Mouse (Mus musculus) lung, postnatal 25 days (tissue): ENCODE results near the gene Tmem252.
"Not testable (repeated sequence)": the region's sequence is repeated elsewhere in the genome, so short reads cannot be mapped to it uniquely, and the experiment has no call there.

Experiments used
- DNase-seq: peaks from one replicate; pipeline ENCODE4 v3.0.0; 2022; ENCODE audit warnings: low spot score

Gene Tmem252

DNA sequence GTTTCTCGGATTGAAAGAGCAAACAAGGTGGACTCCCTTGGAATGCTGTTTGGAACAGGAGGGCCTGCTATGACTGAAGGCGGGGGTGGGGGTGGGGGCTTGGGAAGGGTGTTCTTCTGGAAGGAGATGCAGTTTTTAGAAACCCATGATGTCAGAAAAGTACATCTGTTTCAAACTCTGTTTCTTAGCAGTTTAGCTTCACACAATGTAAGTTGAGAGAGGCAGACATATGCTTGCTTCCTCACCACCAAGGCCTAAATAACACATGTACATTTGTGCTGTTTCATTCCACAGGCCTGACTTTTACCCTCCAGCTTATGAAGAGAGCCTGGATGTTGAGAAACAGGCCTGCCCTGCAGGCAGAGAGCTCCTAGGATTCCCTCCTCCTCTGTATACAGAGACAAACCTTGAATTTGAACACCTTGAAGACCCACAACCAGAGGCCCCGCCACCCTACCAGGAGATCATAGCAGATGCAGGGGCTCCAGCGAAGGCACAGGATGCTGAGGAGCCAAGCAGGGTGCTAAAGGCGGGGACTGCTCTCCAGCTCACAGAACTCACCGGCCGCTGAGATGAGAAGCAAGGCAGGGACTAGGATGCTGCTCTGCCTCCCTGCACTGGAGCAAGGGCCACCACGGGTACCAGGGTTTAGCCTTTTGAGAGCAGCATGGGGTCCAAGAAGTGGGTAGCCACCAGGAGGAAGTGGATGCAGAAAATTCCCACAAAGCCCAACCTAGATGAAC lies 3.6 kb downstream of the Tmem252 start:
- DNase-seq, result no peak

DNA sequence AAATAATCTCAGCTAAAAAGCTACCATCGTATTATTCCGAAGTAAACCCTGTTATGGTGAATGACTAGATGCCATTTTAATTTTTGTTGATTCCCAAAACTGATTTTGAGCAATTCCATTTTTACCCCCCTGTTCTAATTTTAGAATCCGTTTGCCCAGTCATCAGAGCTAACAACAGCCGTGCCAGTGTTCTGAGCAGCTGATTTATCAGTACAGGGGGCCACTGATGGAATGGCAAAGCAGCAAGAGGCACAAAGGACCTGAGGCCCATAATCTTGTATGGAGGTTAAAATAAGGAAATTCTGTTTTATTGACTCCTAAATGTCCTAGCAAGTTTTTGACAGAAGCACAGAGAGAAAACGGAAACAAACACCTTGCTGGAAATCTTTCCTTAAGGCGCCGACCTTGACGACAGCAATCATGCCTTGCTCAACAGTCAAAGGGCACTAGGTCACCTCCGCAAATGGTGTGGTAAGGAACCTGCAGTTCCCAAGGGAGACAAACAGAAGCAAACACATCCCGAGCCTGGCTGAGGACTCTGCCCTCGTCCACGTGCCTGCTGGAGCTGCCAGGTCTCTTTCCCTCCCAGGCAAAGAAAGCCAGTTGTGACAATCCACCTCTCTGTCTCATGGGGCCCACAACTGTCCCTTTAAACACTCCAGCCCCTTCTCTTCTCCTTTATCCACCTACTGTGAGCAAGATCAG lies 9.4 kb downstream of the Tmem252 start:
- no peak for DNase-seq

DNA sequence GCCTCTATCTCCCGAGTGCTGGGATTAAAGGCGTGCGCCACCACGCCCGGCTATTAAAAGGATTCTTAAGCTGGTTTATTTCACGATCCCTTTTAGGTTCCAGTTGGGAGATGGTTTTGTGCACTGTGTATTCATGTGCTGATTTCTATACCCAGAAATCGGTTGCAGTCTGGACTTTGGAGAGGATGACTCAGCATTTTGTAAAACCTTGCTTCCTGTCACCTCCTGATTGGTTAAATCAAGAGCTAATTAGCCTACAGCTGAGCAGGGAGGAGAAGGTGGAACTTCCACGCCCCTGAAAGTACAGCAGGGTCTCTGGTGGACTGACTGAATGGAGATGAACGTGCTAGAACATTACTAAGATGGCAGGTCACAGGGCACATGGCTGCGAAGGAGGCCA lies 12.6 kb downstream of the Tmem252 start:
- DNase-seq, result no peak

DNA sequence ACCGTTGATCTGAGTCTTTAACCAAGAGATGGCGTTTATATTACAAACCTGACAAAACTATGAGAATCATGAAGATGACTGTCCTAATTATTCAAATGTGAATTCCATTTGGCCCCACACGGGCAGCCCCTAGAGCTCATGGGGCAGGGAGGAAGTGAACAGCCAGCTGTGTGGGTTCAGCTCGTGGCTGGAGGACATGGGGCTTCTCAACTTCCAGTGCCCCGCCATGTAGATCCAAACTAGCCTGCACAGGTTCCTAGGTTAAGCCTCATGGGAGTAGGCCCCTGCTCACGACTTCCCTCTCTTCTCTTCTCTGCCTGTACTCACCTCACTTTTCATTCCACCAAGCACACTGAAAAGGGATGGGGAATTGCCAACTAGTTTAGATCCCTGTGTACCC lies 14.5 kb downstream of the Tmem252 start:
- no peak for DNase-seq

DNA sequence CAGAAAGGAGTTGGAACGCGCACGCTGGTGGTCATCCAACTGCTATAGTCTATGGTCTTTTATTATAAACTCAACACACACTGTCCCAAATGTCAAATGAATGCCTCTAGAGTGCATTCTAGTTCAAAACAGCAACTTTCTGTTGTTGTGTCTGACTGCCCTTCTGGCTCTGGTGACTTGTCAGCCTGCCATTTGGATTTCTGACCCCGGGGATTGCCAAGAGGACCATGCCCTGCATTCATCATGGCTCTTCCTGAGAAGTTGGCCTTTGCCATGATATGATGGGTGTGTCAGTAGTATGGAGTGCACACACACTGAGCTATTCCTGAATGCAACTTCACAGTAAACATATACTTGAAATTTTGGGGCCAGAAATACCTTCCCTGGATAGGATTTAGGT lies 15.7 kb downstream of the Tmem252 start:
- DNase-seq, result no peak

DNA sequence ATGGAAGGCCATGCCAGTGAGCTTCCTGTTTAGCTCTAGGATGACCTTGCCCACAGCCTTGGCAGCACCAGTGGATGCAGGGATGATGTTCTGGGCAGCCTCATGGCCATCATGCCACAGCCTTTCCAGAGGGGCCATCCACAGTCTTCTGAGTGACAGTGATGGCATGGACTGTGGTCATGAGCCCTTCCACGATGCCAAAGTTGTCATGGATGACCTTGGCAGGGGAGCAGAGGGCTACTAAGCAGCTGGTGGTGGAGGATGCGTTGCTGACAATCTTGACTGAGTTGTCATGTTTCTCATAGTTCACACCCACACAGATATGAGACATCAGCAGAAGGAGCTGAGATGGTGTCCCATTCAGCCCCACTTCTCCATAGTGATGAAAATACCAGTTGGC lies 18.9 kb downstream of the Tmem252 start:
- no peak for DNase-seq

DNA sequence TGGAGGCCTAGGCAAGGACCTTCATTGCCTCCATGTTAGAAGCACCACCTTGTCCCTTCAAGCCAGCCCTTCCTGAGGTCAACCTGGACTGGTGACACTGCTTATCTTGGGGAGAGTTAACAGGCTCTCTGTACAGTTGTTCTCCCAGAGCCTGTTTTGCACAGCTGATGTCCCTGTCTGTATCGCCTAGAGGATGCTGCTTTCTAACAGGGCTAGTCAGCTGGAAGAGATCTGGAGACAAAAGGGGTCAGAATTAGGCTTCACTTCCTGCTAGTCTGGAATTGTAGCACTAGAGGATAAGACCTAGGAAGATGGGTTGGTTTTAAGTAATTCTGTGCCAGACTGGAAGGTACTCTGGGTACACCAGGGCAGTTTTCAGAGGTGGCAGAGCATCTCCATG lies 24.1 kb downstream of the Tmem252 start:
- no peak for DNase-seq

DNA sequence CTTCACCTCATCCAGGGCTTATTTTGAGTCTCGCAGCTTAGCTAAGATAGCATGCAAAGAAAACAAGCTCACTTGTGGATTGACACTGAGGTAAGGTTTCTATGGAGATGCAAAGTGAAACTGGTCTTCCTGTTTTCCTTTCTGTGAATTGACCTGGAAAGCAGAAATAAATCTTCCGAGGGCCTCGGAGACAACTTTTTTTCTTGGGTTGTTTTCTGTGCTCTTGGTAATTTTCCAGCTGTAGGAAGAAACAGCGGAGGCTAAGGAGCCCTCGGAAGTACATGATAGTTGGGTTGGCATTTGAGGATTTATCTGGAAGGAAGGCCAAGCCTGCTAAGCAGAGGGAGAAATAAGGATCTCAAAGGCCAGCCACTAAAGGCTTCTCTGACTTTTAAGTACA lies 24.8 kb downstream of the Tmem252 start:
- DNase-seq, result no peak

DNA sequence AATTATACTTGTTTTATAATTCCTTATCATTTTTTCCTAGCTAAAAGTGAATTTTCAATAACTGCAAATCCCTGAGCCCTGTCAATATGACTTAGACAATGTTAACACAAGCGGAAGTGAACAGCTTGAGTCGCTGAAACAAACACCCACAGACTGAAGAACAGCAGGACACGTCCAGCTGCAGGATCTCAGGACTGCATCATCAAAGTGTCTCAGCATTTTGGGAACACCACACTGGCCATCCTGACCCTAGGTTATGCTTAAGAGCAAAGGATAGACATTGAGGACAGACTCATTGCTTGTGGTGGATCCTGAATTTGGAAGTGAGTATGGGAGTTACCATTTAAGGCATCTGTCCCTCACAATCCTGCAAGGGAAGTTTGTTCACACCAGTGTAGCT lies 25.4 kb downstream of the Tmem252 start:
- DNase-seq, result peak; percentile 42

DNA sequence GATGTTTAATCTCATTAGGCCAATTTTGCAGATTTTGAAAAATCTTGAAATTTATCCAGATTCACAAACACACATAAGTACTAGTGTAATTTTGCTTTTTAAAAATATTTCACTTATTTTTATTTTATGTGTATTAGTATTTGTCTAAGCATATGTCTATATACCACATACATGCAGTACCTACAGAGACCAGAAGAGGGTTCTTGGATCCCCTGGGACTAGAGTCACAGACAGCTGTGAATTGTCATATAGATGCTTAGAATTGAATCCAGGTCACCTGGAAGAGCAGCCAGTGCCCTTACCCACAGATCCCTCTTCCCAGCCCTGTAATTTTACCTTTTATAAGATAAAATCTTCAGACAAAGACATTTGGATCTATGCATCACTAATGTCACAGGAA lies 26.1 kb downstream of the Tmem252 start:
- no peak for DNase-seq

DNA sequence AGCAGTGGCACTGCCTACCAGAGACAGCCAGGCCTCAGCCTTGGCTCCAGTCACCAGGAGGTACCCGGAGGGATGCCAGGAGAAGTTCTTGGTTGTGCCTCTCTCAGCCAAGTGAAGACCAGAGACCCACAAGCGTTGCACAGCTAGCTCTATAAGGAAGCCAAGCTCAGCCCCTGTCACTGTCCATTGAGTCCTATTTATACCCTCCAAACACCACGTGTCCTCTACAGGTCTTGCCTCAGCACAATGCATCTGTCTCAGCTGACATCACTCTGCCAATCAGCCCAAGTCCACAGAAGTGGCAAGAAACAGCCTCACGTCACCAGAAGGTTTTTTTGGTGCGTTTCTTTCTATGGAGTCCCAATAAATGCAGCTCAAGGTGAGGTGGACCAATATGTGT lies 26.9 kb downstream of the Tmem252 start:
- DNase-seq, result no peak

DNA sequence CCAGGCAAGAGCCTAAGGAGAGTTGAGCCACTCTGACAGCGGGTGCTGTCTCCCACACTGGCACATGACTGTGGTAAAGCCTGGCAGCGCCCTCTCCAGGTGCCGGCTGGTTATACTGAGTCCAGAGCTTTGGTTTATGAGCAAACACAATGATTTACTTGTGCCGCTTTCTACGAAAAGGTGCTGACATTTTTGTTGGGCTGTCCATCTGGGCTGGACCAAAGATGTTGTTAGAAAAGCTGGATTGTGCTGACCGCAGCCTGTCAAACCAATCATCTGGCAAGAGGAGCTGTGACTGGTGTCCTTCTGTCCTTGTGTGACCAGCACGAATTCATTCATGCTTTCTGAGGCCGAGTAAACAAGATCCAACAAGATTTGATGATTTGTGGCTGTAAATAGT lies 27.9 kb downstream of the Tmem252 start:
- DNase-seq, result peak; percentile 35

DNA sequence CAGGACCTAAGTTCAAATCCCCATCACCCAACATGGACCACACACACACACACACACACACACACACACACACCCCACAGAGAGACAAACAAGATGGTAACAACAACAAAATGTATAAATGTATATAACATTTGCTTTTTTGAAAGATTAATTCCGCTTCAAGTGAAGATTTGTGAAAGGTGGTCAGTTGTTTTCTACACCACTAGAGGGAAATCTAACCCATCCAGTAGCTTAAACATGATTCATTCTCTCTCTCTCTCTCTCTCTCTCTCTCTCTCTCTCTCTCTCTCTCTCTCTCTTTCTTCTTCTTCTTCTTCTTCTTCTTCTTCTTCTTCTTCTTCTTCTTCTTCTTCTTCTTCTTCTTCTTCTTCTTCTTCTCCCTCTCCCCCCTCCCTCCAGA lies 29.4 kb downstream of the Tmem252 start:
- DNase-seq, result not testable (repeated sequence)

DNA sequence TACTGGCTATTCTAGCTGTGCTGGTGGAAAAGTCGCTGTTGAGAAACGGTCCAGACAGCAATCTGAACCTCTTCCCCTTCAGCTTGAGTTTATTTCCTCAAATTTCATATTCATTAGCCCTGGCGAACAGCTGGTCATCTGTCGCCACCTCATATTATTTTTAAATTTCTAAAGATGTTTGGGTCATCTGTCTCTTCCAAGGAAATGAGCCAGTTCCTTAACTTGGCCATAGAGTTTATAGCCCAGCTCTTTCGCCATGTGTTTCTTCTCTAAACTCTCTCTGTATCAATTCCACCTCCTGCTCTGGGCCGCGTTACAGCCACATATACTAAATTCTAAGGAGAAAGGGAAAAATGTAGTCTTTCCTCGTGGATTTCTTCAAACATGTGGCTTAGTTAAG lies 29.9 kb downstream of the Tmem252 start:
- peak; percentile 49 for DNase-seq

DNA sequence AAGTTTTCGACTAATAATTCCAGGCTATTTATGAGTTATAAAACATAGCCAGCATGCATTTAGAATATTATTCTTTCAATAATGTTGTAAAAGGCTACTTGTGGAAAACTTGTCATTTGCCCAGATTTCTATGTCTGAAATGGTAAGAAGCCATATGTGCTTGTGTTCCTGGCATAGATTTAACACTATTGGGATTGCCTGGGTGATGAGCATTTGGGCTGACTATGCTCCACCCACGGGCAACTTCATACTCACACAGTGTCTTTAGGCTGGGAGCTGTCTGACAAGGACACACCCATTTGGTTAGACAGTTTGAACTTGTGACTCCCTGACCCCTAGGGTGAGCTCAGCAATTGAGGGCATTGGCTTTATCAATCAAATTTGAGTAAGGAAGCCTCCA lies 30.5 kb downstream of the Tmem252 start:
- DNase-seq, result no peak

DNA sequence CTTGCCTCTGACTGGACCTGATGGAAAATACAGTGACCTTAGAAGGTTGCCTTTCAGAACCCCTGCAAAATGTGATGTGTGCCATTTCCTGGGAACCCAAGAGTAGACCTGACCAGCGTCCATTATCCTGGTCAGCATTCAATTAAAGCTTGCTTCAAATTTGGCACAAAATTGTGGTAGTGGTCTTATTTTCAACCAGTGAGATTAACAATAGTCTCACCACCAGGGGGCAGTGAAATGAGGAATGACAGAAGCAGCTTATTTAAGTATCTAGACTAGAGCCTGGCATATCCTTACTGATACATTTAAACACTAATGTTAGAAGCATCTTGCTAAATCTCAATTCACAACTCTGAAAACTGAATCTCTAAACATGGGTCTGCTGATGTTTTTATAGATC lies 31.6 kb downstream of the Tmem252 start:
- no peak for DNase-seq

DNA sequence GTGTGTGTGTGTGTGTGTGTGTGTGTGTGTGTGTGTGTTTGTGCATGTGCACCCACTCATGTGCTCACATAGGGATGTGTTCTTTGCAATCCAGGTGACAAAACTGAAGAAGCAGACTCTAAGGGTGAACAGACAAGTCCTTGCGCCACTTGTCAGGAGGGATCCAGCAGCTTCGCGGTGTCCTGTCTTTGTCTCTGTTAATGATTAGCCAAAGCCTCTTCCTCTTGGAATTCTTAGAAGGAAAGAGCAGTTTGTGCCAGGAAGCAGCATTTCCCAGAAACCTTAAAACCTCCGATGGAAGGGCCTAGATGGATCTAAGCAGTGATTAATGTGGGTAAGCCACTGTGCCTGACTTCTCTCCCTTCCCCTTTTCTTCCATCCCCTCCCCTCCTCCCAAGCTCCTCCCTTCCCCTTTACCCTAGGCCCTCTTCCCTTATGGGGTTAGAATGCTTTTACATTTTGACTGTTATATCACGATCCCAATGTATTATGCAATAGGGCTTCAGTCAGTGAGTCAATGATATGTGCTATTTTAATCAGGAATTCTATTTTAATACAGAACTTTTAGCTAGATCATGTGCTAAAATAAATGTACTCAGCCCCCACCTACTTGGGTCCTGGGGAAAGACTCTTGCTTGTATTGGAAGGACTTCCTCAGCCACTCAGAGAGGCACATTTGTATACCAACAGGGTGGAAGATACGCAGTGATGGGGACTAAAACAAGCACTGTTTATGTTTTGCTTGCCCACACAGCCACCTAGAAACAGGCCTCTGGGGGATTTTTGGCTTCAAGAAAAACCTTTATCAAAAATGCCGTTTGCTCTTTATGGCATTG lies 33.5 kb downstream of the Tmem252 start:
- no peak for DNase-seq

DNA sequence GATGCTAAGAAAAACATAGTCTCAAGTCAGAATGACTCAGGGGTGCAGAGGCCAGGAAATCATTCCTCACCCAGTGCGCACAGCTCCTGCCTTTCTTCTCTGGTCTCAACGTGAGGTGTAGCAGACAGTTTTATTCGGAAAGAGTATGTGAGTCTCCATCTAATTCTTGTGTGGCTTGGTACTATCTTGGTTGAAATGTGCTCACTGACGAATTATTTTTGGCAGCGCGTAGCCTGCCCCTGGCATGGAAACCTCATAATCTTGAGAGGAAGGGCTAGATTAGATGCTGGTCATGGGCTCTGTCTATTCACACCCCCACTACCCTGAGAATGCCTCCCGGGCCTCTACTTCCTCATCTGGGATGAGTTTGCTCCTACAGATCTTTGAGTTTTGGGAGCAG lies 34.2 kb downstream of the Tmem252 start:
- no peak for DNase-seq

DNA sequence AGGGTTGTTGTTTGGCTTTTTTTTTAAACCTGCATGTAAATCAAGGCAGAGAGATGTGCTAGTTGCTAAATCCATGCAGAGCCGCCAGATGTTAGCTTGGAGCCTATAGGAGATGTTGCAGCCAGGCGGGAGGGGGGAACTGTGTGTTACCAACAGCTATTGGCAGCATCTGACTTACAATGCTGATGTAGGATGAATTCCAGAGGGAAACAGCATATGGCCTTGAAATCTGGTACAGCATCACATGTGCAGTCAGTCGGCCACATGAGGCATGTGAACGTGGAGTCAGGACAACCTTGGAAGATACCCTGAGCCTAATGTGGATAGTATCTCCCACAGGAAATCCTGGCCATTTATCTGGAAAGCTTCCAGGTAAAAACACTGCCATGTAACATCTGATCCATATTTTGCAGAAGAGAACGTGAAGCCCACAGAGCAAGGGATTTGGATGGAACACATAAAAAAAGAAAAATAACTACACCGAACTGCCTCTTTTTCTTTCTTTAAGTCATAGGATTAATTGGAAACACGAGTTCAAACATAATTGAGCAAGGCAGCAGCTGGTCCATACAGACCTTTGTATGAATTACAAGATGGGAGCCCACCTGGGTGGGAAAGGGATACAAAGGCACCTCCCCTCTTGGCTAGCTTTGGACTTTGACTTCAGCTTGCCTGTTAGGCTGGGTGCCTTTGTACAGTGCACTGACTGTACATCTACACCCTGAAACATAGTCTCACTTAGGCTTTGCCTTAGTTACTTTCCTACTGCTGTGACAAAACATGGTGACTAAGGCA lies 42.7 kb downstream of the Tmem252 start:
- no peak for DNase-seq

DNA sequence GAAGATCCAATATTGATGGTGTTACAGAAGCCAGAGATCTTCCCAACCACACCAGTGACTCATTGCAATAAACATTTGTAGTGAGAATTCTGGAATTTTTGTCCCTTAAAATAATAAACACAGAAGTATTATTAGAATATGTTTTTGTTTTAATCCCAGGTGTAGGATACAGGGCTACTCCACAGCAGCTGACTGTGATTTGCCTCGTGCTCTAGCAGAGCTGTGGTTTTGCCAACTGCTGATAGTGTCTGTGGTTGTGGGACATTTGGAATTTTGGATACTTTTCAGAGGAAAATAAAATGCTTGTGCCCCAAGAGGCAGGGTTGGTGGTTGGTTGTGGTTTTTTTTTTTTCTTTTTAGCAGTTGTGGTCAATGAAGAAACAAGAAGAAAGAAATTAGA lies 44.2 kb downstream of the Tmem252 start:
- DNase-seq, result no peak

DNA sequence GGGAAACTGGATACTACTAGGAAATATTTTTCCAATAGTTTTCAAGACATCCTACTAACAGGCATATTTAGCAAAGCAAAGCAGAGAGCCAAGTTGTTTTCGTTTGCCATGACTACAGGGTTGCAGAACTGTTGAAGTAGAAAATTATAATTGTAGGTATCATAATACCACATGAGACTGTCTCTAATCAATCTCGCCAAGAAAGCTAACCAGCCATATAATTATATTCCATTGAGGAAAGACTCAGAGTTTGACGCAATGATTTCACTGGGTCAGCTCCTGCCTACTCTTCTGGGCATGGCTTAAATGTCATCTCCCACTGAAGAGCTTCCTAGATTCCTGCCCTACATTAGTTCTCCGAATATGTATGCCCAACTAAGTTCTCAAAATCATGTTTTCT lies 45.7 kb downstream of the Tmem252 start:
- DNase-seq, result no peak

DNA sequence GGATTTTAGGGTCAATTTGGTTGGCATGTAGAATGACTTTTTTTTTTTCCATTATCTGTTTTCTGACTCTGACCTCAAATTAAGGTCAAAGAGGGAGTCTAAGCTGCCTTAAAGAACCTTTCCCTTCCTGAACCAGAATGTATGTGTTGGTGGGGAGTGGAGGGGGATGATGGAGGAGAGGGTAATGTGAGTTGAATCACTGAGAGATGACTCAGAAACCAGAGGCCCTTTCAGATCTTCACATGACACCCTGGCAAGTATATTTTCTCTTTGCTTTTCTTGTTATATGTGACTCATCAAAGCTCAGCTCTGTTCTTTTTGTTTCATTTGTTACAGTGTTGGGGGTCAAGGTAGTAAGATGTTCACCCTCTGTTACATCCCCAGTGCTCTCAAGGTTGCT lies 46.6 kb downstream of the Tmem252 start:
- no peak for DNase-seq
